Mouse (Mus musculus): ENCODE measurements around the gene Ccdc110. TPM values are rescaled to one million over a fixed set of nuclear protein-coding genes. Genes with fewer than 3 reads are reported as not detected.

The Ccdc110 gene
- total and polyA plus RNA-seq, 2 experiments from 2014 or later: 0.19 TPM; not detected in 1

DNA sequence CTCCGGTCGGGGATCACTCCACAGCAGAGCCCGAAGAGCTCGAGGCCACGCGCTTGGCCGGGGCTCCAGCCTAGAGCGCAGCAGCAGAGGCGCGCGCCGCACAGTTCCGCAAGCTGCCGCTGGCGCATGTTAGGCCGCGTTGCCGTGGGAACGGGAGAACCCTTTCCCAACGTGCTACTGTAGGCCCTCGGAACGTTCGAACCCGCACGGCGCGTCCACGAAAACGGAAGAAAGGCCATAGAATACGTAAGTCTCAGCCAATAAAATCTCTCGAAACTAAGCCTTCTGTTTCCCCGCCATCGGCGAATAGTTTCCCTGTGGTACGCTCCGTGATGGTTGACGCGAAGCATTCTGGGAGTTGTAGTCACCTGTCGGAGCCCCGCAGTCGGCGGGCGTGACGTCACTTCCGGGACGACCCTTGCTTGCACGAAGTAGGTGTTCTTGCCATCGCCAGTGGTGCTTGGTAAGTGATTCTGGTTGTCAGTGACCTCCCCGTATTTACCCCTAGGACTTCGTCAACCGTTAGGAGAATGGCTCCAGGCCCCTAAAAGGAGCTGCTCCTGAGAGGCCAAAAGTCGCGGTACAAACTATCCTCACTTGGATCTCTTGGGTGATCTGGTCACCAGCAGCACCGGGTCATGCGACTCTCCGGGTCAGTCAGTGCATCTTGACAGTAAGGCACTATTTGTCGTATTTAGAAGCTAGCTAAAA, 40.9 kb downstream of the Ccdc110 start, which contains the start of the genes 1700029J07Rik and Ufsp2:
TSS of gene 1700029J07Rik (minus strand) at position 127 of the 711 bp plus-strand sequence.
TSS of gene Ufsp2 (plus strand) at position 403 of the 711 bp plus-strand sequence.
- H3K4me2 ChIP-seq (ENCODE audit: low read depth, low read length): peak within 1 kb of the TSS; percentile 75
- peak within 1 kb of the TSS; percentile 42 for H3K27ac ChIP-seq
- peak; percentile 65 for TF ChIP-seq CTCF (IDR thresholded peaks at IDR 0.05; ENCODE audit: low read depth)
- H3K9me3 ChIP-seq (ENCODE audit: low read length): 0 out of 2 replicates have a peak, but pooled peaks cover 3% of the 10 kb centered on the region
- peak within 1 kb of the TSS; percentile 57 for H3K4me3 ChIP-seq (ENCODE audit: low read length)
- H3K4me1 ChIP-seq (ENCODE audit: insufficient read depth, low read length): peaks cover 7% of the 10 kb centered on the region
- ATAC-seq (peak; percentile 99), DNase-seq (ENCODE audit: low spot score) (peak; percentile 99)
- no peaks in the 10 kb centered on the region for H3K36me3 ChIP-seq (ENCODE audit: insufficient read depth, low read length)
- WGBS: under 1% methylated on average over 57 of the region's 57 CpGs
- peak within 1 kb of the TSS; percentile 46 for H3K9ac ChIP-seq (replicated peaks; ENCODE audit: low read length)
- H3K27me3 ChIP-seq (ENCODE audit: insufficient read depth, low read length): no peaks in the 10 kb centered on the region

DNA sequence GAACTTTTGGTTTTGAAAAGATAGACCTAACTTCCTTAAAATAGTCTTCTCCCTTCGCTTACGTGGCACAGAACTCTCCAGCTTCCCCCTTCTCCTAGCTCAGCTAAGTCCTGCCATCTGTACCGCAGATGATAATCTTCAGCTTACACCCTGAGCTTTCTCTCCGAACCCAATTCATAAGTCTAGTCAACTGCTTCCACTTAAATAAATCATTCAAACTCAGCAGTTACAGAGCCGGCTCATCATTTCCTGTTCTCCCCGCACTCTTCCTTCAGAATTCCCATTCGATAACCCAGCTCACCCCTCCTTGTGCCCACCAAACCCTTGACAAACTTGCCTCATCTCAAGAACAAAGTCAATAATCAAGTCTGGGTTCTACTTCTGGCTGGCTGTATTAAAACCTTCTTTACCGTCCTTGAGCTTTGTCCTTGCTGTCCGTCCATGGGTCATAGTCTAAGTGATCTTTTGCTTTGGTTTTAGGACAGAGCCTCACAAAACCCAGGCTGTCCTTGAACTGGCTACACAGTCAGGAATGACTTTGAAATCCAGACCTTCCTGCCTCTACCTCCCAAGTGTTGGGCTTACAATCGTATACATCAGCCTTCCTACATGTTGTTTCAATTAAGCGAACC, 41.5 kb downstream of the Ccdc110 start:
- DNase-seq (ENCODE audit: low spot score): no peak
- peak overlapping the region; percentile 46 for H3K9ac ChIP-seq (replicated peaks; ENCODE audit: low read length)
- WGBS: 72% methylated on average over 11 of the region's 11 CpGs
- H3K27me3 ChIP-seq (ENCODE audit: insufficient read depth, low read length): no peaks in the 10 kb centered on the region
- H3K36me3 ChIP-seq (ENCODE audit: insufficient read depth, low read length): peaks cover 3% of the 10 kb centered on the region; the same call in 1 of the 2 replicates
- ATAC-seq: no peak
- TF ChIP-seq CTCF (IDR thresholded peaks at IDR 0.05; ENCODE audit: low read depth): no peak
- H3K27ac ChIP-seq: no peak overlapping the region
- peak overlapping the region; percentile 75 for H3K4me2 ChIP-seq (ENCODE audit: low read depth, low read length)
- H3K4me1 ChIP-seq (ENCODE audit: insufficient read depth, low read length): peaks cover 7% of the 10 kb centered on the region
- 0 out of 2 replicates have a peak, but pooled peaks cover under 1% of the 10 kb centered on the region for H3K9me3 ChIP-seq (ENCODE audit: low read length)
- H3K4me3 ChIP-seq (ENCODE audit: low read length): peak overlapping the region; percentile 57

DNA sequence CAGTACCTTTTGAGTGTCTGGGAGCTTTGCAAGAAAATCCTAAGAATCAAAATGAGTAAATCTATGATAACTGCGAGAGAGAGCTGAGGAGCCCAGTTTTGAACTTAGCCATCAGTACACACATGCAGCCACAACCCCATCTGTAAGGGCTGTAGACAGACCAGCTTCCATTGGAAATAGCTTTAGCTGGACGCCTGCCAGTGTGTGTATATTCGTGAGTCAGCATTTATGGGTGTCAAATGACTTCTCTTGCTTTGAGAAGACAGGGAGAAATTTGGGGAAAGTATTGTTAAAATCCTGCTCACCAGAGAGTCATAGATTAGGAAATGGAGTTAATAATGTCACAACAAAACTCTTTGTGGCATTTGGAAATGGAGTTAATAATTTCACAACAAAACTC, 52.2 kb downstream of the Ccdc110 start:
- H3K27ac ChIP-seq: no peak overlapping the region
- H3K4me2 ChIP-seq (ENCODE audit: low read depth, low read length): no peak overlapping the region
- DNase-seq (ENCODE audit: low spot score) (no peak), ATAC-seq (no peak)
- 81% methylated on average over 3 of the region's 3 CpGs for WGBS
- H3K4me3 ChIP-seq (ENCODE audit: low read length): no peak overlapping the region
- no peaks in the 10 kb centered on the region for H3K4me1 ChIP-seq (ENCODE audit: insufficient read depth, low read length)
- H3K36me3 ChIP-seq (ENCODE audit: insufficient read depth, low read length): peaks cover 16% of the 10 kb centered on the region
- H3K27me3 ChIP-seq (ENCODE audit: insufficient read depth, low read length): no peaks in the 10 kb centered on the region
- no peak for TF ChIP-seq CTCF (IDR thresholded peaks at IDR 0.05; ENCODE audit: low read depth)
- H3K9me3 ChIP-seq (ENCODE audit: low read length): no peaks in the 10 kb centered on the region
- H3K9ac ChIP-seq (replicated peaks; ENCODE audit: low read length): no peak overlapping the region

DNA sequence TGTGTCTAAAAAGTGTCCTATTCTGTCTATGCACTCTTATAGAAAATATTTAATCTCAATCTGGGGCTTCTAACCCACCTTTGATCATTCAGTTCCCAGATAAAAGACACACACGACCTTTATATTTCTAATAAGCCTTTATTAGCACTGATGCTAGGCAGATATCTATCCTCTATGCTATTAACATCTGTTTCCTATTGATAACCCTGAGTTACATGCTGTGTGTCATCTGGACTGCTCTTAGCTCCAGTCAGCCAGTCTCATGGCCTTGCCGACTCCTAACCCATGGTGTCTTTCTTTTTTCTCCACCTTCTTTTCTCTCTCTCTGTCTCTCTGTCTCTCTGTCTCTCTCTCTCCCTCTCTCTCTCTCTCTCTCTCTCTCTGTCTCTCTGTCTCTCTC, 53.8 kb downstream of the Ccdc110 start:
- no peak for TF ChIP-seq CTCF (IDR thresholded peaks at IDR 0.05; ENCODE audit: low read depth)
- Histone ChIP-seq H3K36me3 (ENCODE audit: insufficient read depth, low read length) (peaks cover 8% of the 10 kb centered on the region), H3K9ac (replicated peaks; ENCODE audit: low read length) (no peak overlapping the region), H3K9me3 (ENCODE audit: low read length) (no peaks in the 10 kb centered on the region), H3K27me3 (ENCODE audit: insufficient read depth, low read length) (no peaks in the 10 kb centered on the region), H3K4me1 (ENCODE audit: insufficient read depth, low read length) (no peaks in the 10 kb centered on the region), H3K4me3 (ENCODE audit: low read length) (no peak overlapping the region), H3K4me2 (ENCODE audit: low read depth, low read length) (no peak overlapping the region), H3K27ac (no peak overlapping the region)
- DNase-seq (ENCODE audit: low spot score): no peak
- ATAC-seq: no peak
- WGBS: 51% methylated on average over 2 of the region's 2 CpGs

DNA sequence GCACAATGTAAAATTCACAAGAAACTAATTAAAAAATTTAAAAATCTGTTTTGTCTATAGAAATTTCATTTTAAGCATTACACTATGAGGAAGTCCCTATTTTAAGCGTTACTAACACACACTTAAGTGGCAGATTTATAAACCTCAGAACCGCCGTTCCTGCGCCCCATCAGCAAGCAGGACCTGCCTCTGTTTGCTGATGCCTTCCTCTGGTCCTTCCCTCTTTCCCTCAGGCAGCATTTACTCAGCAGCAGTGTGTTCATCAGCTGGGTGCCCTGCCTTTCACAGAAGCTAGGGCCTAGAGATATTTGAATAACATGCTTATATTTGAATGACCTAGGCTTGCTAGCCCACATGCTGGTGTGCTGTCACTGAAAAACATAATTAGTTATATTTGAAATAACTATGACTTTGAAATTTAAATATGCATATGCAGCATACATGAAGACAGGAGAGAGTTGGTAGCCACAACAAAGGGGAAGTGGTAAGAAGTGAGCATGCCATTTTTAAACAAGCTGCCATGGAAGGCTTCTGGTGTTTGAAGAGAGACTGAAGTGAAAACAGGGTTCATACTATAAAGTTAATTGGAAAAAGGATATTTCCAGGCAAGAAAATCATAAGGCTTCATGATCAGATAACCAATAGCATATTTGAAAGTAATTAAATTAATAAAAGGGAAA, 56.4 kb downstream of the Ccdc110 start:
- Histone ChIP-seq H3K9ac (replicated peaks; ENCODE audit: low read length) (no peak overlapping the region), H3K27ac (no peak overlapping the region), H3K4me1 (ENCODE audit: insufficient read depth, low read length) (no peaks in the 10 kb centered on the region), H3K4me2 (ENCODE audit: low read depth, low read length) (no peak overlapping the region), H3K27me3 (ENCODE audit: insufficient read depth, low read length) (no peaks in the 10 kb centered on the region), H3K36me3 (ENCODE audit: insufficient read depth, low read length) (peaks cover 11% of the 10 kb centered on the region), H3K9me3 (ENCODE audit: low read length) (no peaks in the 10 kb centered on the region), H3K4me3 (ENCODE audit: low read length) (no peak overlapping the region)
- DNase-seq (ENCODE audit: low spot score) (no peak), ATAC-seq (no peak)
- TF ChIP-seq CTCF (IDR thresholded peaks at IDR 0.05; ENCODE audit: low read depth): no peak
- WGBS: 95% methylated on average over 4 of the region's 4 CpGs

Other genes with a start within 250 kb of the Ccdc110 start
- 23.6 and 28.8 TPM in 2 replicates for gene Pdlim3, start 49.2 kb upstream of the Ccdc110 start, total RNA-seq (2014; rRNA removed)
- 20.8 and 22.3 TPM in 2 replicates for gene Pdlim3, start 49.2 kb upstream of the Ccdc110 start, polyA plus RNA-seq (2015; fragmentation: Nextera tagmentation; extraction: Ambion mirVana)
- gene 1700029J07Rik, start 40.6 kb downstream of the Ccdc110 start, total RNA-seq (2014; rRNA removed): 0.79 and 4.3 TPM in 2 replicates
- gene 1700029J07Rik, start 40.6 kb downstream of the Ccdc110 start, polyA plus RNA-seq (2015; fragmentation: Nextera tagmentation; extraction: Ambion mirVana): 5.2 and 5.4 TPM in 2 replicates
- 31.2 and 33.0 TPM in 2 replicates for gene Ufsp2, start 40.9 kb downstream of the Ccdc110 start, total RNA-seq (2014; rRNA removed)
- gene Ufsp2, start 40.9 kb downstream of the Ccdc110 start, polyA plus RNA-seq (2015; fragmentation: Nextera tagmentation; extraction: Ambion mirVana): 60.7 and 66.1 TPM in 2 replicates
- gene Lrp2bp, start 64.7 kb downstream of the Ccdc110 start, total RNA-seq (2014; rRNA removed): 0.10 TPM in 1 of 2 replicates, not detected in the other
- gene Lrp2bp, start 64.7 kb downstream of the Ccdc110 start, polyA plus RNA-seq (2015; fragmentation: Nextera tagmentation; extraction: Ambion mirVana): 0.23 and 0.33 TPM in 2 replicates
- 9.6 and 9.9 TPM in 2 replicates for gene Ankrd37, start 71.1 kb downstream of the Ccdc110 start, total RNA-seq (2014; rRNA removed)
- 14.1 and 15.5 TPM in 2 replicates for gene Ankrd37, start 71.1 kb downstream of the Ccdc110 start, polyA plus RNA-seq (2015; fragmentation: Nextera tagmentation; extraction: Ambion mirVana)
- gene Cfap97, start 217.2 kb downstream of the Ccdc110 start, total RNA-seq (2014; rRNA removed): 15.1 and 15.2 TPM in 2 replicates
- 26.8 and 28.0 TPM in 2 replicates for gene Cfap97, start 217.2 kb downstream of the Ccdc110 start, polyA plus RNA-seq (2015; fragmentation: Nextera tagmentation; extraction: Ambion mirVana)
- 36.9 and 38.7 TPM in 2 replicates for gene Snx25, start 217.5 kb downstream of the Ccdc110 start, total RNA-seq (2014; rRNA removed)
- 8.4 and 10.4 TPM in 2 replicates for gene Snx25, start 217.5 kb downstream of the Ccdc110 start, polyA plus RNA-seq (2015; fragmentation: Nextera tagmentation; extraction: Ambion mirVana)